Mouse (Mus musculus): ENCODE data around the gene Zc3h12a.

DNA sequence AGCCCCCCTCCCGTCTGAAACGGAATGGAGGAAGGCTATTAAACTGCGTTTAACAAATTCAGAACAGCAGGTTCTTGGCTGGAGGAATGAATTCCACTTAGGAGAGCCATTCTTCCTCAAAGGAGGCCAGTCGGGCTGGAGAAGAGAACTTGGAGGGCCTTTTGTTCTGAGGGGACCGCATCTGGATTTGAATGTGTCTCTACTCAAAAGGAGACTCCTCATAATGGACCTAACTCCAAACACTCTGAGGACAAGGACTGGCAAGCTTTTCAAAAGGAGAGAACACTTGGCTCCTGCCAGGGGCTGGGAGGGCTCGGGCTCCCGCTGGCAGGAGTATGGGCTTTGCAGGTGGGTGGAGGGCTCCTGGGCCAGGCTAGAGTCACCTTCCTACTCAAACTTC lies 17.0 kb upstream of the Zc3h12a start:
- TF ChIP-seq POLR2AphosphoS5 (IDR thresholded peaks at IDR 0.05; ENCODE audit: insufficient replicate concordance, low read depth, low read length) (no peak), CTCF (IDR thresholded peaks at IDR 0.05; ENCODE audit: low read depth, low read length) (no peak), GATA2 (IDR thresholded peaks at IDR 0.05; ENCODE audit: borderline replicate concordance, low read depth, low read length) (no peak)
